Mouse (Mus musculus): ENCODE results near the gene Wnt7a. TPM values are rescaled to one million over a fixed set of nuclear protein-coding genes. Genes with fewer than 3 reads are reported as not detected.

Wnt7a gene
- polyA plus RNA-seq, 1 experiment from 2014 or later = 11.5 TPM

- Histone ChIP-seq H3K36me3 (ENCODE audit: control insufficient read depth, insufficient read depth, low read length) (no peaks in the 10 kb centered on the region), H3K4me1 (ENCODE audit: control insufficient read depth, insufficient read depth, low read length) (no peaks in the 10 kb centered on the region), H3K9me3 (ENCODE audit: control insufficient read depth, low read length) (no peaks in the 10 kb centered on the region), H3K9ac (ENCODE audit: low read length) (no peak overlapping the region), H3K4me2 (ENCODE audit: low read depth) (no peak overlapping the region), H3K4me3 (ENCODE audit: low read depth, low read length) (no peak overlapping the region), H3K27ac (ENCODE audit: low read depth, low read length) (no peak overlapping the region), H3K27me3 (ENCODE audit: control insufficient read depth, insufficient read depth, low read length) (no peaks in the 10 kb centered on the region)
- ATAC-seq (ENCODE audit: insufficient read depth, low FRiP score, low TSS enrichment) (no peak), DNase-seq (ENCODE audit: low spot score) (no peak)
- 58% methylated on average over 4 of the region's 4 CpGs for WGBS
Observed at GRCm38 (mm10) chr6:91424151-91424550, 13.0 kb upstream of the Wnt7a start.

- 69% methylated on average over 4 of the region's 4 CpGs for WGBS
Observed at GRCm38 (mm10) chr6:91421629-91422028, 10.5 kb upstream of the Wnt7a start.

GRCm38 (mm10) chr6:91417291-91417845 lies 6.2 kb upstream of the Wnt7a start:
- H3K9ac ChIP-seq (ENCODE audit: low read length) = no peak overlapping the region
- no peak overlapping the region for H3K27ac ChIP-seq (ENCODE audit: low read depth, low read length)
- ATAC-seq (ENCODE audit: insufficient read depth, low FRiP score, low TSS enrichment) = no peak
- H3K4me3 ChIP-seq (ENCODE audit: low read depth, low read length) = no peak overlapping the region
- H3K9me3 ChIP-seq (ENCODE audit: control insufficient read depth, low read length) = no peaks in the 10 kb centered on the region
- WGBS = 85% methylated on average over 5 of the region's 5 CpGs
- DNase-seq (ENCODE audit: low spot score) = no peak
- peaks cover 17% of the 10 kb centered on the region; the same call in 1 of the 2 replicates for H3K27me3 ChIP-seq (ENCODE audit: control insufficient read depth, insufficient read depth, low read length)
- H3K4me1 ChIP-seq (ENCODE audit: control insufficient read depth, insufficient read depth, low read length) = no peaks in the 10 kb centered on the region
- no peak overlapping the region for H3K4me2 ChIP-seq (ENCODE audit: low read depth)
- H3K36me3 ChIP-seq (ENCODE audit: control insufficient read depth, insufficient read depth, low read length) = no peaks in the 10 kb centered on the region

More at GRCm38 (mm10) chr6:91421629-91422028, 10.5 kb upstream of the Wnt7a start:
- 0 out of 2 replicates have a peak, but pooled peaks cover 2% of the 10 kb centered on the region for H3K27me3 ChIP-seq (ENCODE audit: control insufficient read depth, insufficient read depth, low read length)
- no peaks in the 10 kb centered on the region for H3K36me3 ChIP-seq (ENCODE audit: control insufficient read depth, insufficient read depth, low read length)
- no peak overlapping the region for H3K4me3 ChIP-seq (ENCODE audit: low read depth, low read length)
- H3K9ac ChIP-seq (ENCODE audit: low read length) = no peak overlapping the region
- no peak overlapping the region for H3K4me2 ChIP-seq (ENCODE audit: low read depth)
- DNase-seq (ENCODE audit: low spot score) (no peak), ATAC-seq (ENCODE audit: insufficient read depth, low FRiP score, low TSS enrichment) (no peak)
- no peak overlapping the region for H3K27ac ChIP-seq (ENCODE audit: low read depth, low read length)
- H3K4me1 ChIP-seq (ENCODE audit: control insufficient read depth, insufficient read depth, low read length) = no peaks in the 10 kb centered on the region
- H3K9me3 ChIP-seq (ENCODE audit: control insufficient read depth, low read length) = no peaks in the 10 kb centered on the region

- no peak for DNase-seq (ENCODE audit: low spot score)
- WGBS = 76% methylated on average over 4 of the region's 4 CpGs
- Histone ChIP-seq H3K4me3 (ENCODE audit: low read depth, low read length) (no peak overlapping the region), H3K4me1 (ENCODE audit: control insufficient read depth, insufficient read depth, low read length) (peaks cover 4% of the 10 kb centered on the region; the same call in 1 of the 2 replicates), H3K27ac (ENCODE audit: low read depth, low read length) (no peak overlapping the region), H3K4me2 (ENCODE audit: low read depth) (no peak overlapping the region), H3K9ac (ENCODE audit: low read length) (no peak overlapping the region), H3K36me3 (ENCODE audit: control insufficient read depth, insufficient read depth, low read length) (no peaks in the 10 kb centered on the region), H3K9me3 (ENCODE audit: control insufficient read depth, low read length) (no peaks in the 10 kb centered on the region), H3K27me3 (ENCODE audit: control insufficient read depth, insufficient read depth, low read length) (peaks cover 28% of the 10 kb centered on the region)
- ATAC-seq (ENCODE audit: insufficient read depth, low FRiP score, low TSS enrichment) = no peak
Observed at GRCm38 (mm10) chr6:91416146-91416545, 5.0 kb upstream of the Wnt7a start.

GRCm38 (mm10) chr6:91414890-91415289 lies 3.7 kb upstream of the Wnt7a start:
- no peak for ATAC-seq (ENCODE audit: insufficient read depth, low FRiP score, low TSS enrichment)

GRCm38 (mm10) chr6:91411369-91411981 lies 312 bp upstream of the Wnt7a start:
- peak overlapping the region; percentile 60 for H3K4me3 ChIP-seq (ENCODE audit: low read depth, low read length)
- DNase-seq (ENCODE audit: low spot score) (peak; percentile 84), ATAC-seq (ENCODE audit: insufficient read depth, low FRiP score, low TSS enrichment) (peak; percentile 60)
- H3K27me3 ChIP-seq (ENCODE audit: control insufficient read depth, insufficient read depth, low read length) = peaks cover 45% of the 10 kb centered on the region
- H3K9me3 ChIP-seq (ENCODE audit: control insufficient read depth, low read length) = no peaks in the 10 kb centered on the region
- H3K27ac ChIP-seq (ENCODE audit: low read depth, low read length) = no peak overlapping the region
- H3K36me3 ChIP-seq (ENCODE audit: control insufficient read depth, insufficient read depth, low read length) = no peaks in the 10 kb centered on the region
- peaks cover 14% of the 10 kb centered on the region; the same call in 1 of the 2 replicates for H3K4me1 ChIP-seq (ENCODE audit: control insufficient read depth, insufficient read depth, low read length)
- H3K4me2 ChIP-seq (ENCODE audit: low read depth) = peak overlapping the region; percentile 97
- WGBS = 1% methylated on average over 35 of the region's 47 CpGs
- peak overlapping the region; percentile 75 for H3K9ac ChIP-seq (ENCODE audit: low read length)

More at GRCm38 (mm10) chr6:91414890-91415289, 3.7 kb upstream of the Wnt7a start:
- Histone ChIP-seq H3K9ac (ENCODE audit: low read length) (no peak overlapping the region), H3K36me3 (ENCODE audit: control insufficient read depth, insufficient read depth, low read length) (no peaks in the 10 kb centered on the region), H3K4me1 (ENCODE audit: control insufficient read depth, insufficient read depth, low read length) (peaks cover 7% of the 10 kb centered on the region; the same call in 1 of the 2 replicates), H3K27me3 (ENCODE audit: control insufficient read depth, insufficient read depth, low read length) (peaks cover 41% of the 10 kb centered on the region), H3K4me3 (ENCODE audit: low read depth, low read length) (no peak overlapping the region), H3K9me3 (ENCODE audit: control insufficient read depth, low read length) (no peaks in the 10 kb centered on the region), H3K4me2 (ENCODE audit: low read depth) (no peak overlapping the region), H3K27ac (ENCODE audit: low read depth, low read length) (no peak overlapping the region)
- WGBS = 4% methylated on average over 4 of the region's 4 CpGs
- peak; percentile 68 for DNase-seq (ENCODE audit: low spot score)

- no peaks in the 10 kb centered on the region for H3K9me3 ChIP-seq (ENCODE audit: control insufficient read depth, low read length)
- peak overlapping the region; percentile 97 for H3K4me2 ChIP-seq (ENCODE audit: low read depth)
- 0 out of 2 replicates have a peak, but pooled peaks have one; percentile 18 for ATAC-seq (ENCODE audit: insufficient read depth, low FRiP score, low TSS enrichment)
- H3K27ac ChIP-seq (ENCODE audit: low read depth, low read length) = 0 out of 2 replicates have a peak overlapping the region, but pooled peaks have one; percentile 35
- peak overlapping the region; percentile 60 for H3K4me3 ChIP-seq (ENCODE audit: low read depth, low read length)
- peak; percentile 28 for DNase-seq (ENCODE audit: low spot score)
- H3K27me3 ChIP-seq (ENCODE audit: control insufficient read depth, insufficient read depth, low read length) = peaks cover 43% of the 10 kb centered on the region
- peak overlapping the region; percentile 75 for H3K9ac ChIP-seq (ENCODE audit: low read length)
- whole genome bisulfite sequencing = under 1% methylated on average over 26 of the region's 26 CpGs
- peaks cover 14% of the 10 kb centered on the region; the same call in 1 of the 2 replicates for H3K4me1 ChIP-seq (ENCODE audit: control insufficient read depth, insufficient read depth, low read length)
- no peaks in the 10 kb centered on the region for H3K36me3 ChIP-seq (ENCODE audit: control insufficient read depth, insufficient read depth, low read length)
Observed at GRCm38 (mm10) chr6:91410168-91410780, 889 bp downstream of the Wnt7a start.

- Histone ChIP-seq H3K36me3 (ENCODE audit: control insufficient read depth, insufficient read depth, low read length) (no peaks in the 10 kb centered on the region), H3K4me1 (ENCODE audit: control insufficient read depth, insufficient read depth, low read length) (peaks cover 14% of the 10 kb centered on the region; the same call in 1 of the 2 replicates), H3K9ac (ENCODE audit: low read length) (peak overlapping the region; percentile 75), H3K9me3 (ENCODE audit: control insufficient read depth, low read length) (no peaks in the 10 kb centered on the region), H3K4me2 (ENCODE audit: low read depth) (peak overlapping the region; percentile 97), H3K27me3 (ENCODE audit: control insufficient read depth, insufficient read depth, low read length) (peaks cover 43% of the 10 kb centered on the region), H3K27ac (ENCODE audit: low read depth, low read length) (0 out of 2 replicates have a peak overlapping the region, but pooled peaks have one; percentile 14), H3K4me3 (ENCODE audit: low read depth, low read length) (peak overlapping the region; percentile 60)
- peak; percentile 60 for DNase-seq (ENCODE audit: low spot score)
- WGBS = under 1% methylated on average over 34 of the region's 34 CpGs
- ATAC-seq (ENCODE audit: insufficient read depth, low FRiP score, low TSS enrichment) = no peak
Observed at GRCm38 (mm10) chr6:91409448-91410167, 1.6 kb downstream of the Wnt7a start.
